Comparison of ENCODE assay signal across 14 mouse cellular contexts in the genomic region with DNA sequence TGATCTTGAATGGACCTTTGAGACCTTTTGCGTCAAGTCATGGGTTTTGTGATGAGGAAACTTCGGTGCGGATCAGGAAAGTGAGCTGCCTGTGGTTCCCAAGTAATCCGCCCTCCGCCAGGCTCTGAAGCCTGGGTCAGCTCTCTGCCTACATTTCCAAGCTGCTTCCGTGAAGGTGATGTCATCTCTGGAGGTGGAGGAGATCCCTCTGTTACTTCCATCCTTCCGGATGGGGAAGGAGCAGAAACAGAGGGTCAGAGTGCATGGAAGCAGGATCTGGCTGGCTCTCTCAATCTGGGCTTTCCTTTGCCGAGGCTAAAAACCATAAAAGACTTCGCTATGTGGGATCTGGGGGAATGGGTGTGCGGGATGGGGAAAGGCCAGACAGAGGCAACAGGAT. TPM values are rescaled to one million over a fixed set of nuclear protein-coding genes. Genes with fewer than 3 reads are reported as not detected.
DNase-seq lines count a peak whose midpoint lies in the region; ATAC-seq and TF ChIP-seq lines count a peak whose summit lies in the region.
"Had no signal": no experiment of that assay in that cellular context is flagged by ENCODE, and none has a peak within 500 bp of the region (broad histone marks: within the 10 kb centered on the region; RNA-seq: fewer than 3 reads in every experiment).

No protein-coding gene starts in this region.

- no peak for DNase-seq in embryonic facial prominence, embryonic 14.5 days (ENCODE audit: low spot score)
- DNase-seq in embryonic facial prominence, embryonic 10.5 days (ENCODE audit: low spot score): no peak
- DNase-seq in hindbrain, postnatal 0 days (ENCODE audit: low spot score): no peak
- DNase-seq in midbrain, postnatal 0 days (ENCODE audit: low spot score): no peak
- DNase-seq in midbrain, embryonic 10.5 days (ENCODE audit: low spot score): no peak
- DNase-seq in yolk sac, embryonic 10.5 days (ENCODE audit: low spot score): peak; percentile 83
- DNase-seq in left cerebral cortex, postnatal 36 days (ENCODE audit: low spot score in 2 of 2): no peak
- DNase-seq: cerebellum, postnatal 36 days; right cerebral cortex, adult 18-20 months had no signal

- no peak for TF ChIP-seq CTCF in hindbrain, postnatal 0 days (IDR thresholded peaks at IDR 0.05; ENCODE audit: low read depth)
- TF ChIP-seq CTCF in midbrain, postnatal 0 days (IDR thresholded peaks at IDR 0.05): no peak

- H3K9me3 ChIP-seq in embryonic facial prominence, embryonic 14.5 days (ENCODE audit: control insufficient read depth, low read length): no peaks in the 10 kb centered on the region
- no peaks in the 10 kb centered on the region for H3K9me3 ChIP-seq in embryonic facial prominence, embryonic 10.5 days
- no peaks in the 10 kb centered on the region for H3K9me3 ChIP-seq in hindbrain, postnatal 0 days (ENCODE audit: low read length)
- H3K9me3 ChIP-seq in hindbrain, embryonic 12.5 days (replicated peaks): no peaks in the 10 kb centered on the region
- H3K9me3 ChIP-seq in midbrain, postnatal 0 days (ENCODE audit: low read length): no peaks in the 10 kb centered on the region
- H3K9me3 ChIP-seq in midbrain, embryonic 10.5 days (replicated peaks): no peaks in the 10 kb centered on the region
- H3K9me3 ChIP-seq: limb, embryonic 12.5 days; neural tube, embryonic 12.5 days had no signal

- intact Hi-C loops in left cerebral cortex, postnatal 36 days (cut with DNase I): no loop called here

- 77% methylated on average over 10 of the region's 10 CpGs for WGBS in embryonic facial prominence, embryonic 14.5 days
- WGBS in embryonic facial prominence, embryonic 10.5 days: 86% methylated on average over 10 of the region's 10 CpGs
- 80% methylated on average over 10 of the region's 10 CpGs for WGBS in hindbrain, postnatal 0 days
- WGBS in hindbrain, embryonic 12.5 days: 83% methylated on average over 10 of the region's 10 CpGs
- 85% methylated on average over 10 of the region's 10 CpGs for WGBS in midbrain, postnatal 0 days
- WGBS in midbrain, embryonic 10.5 days: 90% methylated on average over 10 of the region's 10 CpGs

- H3K4me2 ChIP-seq in embryonic facial prominence, embryonic 14.5 days (ENCODE audit: low read depth, low read length): peak overlapping the region; percentile 88; the same call in 1 of the 2 replicates
- H3K4me2 ChIP-seq in hindbrain, postnatal 0 days (ENCODE audit: low read depth, low read length): peak overlapping the region; percentile 67
- no peak overlapping the region for H3K4me2 ChIP-seq in hindbrain, embryonic 12.5 days (replicated peaks)
- H3K4me2 ChIP-seq in midbrain, postnatal 0 days (ENCODE audit: low read depth, low read length, poor library complexity, severe bottlenecking): 0 out of 2 replicates have a peak overlapping the region, but pooled peaks have one; percentile 98
- H3K4me2 ChIP-seq: midbrain, embryonic 11.5 days; neural tube, embryonic 12.5 days had no signal

- ATAC-seq in embryonic facial prominence, embryonic 14.5 days (ENCODE audit: low read depth): no peak
- no peak for ATAC-seq in hindbrain, postnatal 0 days
- ATAC-seq in hindbrain, embryonic 12.5 days (ENCODE audit: low FRiP score): no peak
- ATAC-seq in midbrain, postnatal 0 days (ENCODE audit: low FRiP score): no peak

- no peaks in the 10 kb centered on the region for H3K27me3 ChIP-seq in embryonic facial prominence, embryonic 14.5 days (replicated peaks; ENCODE audit: control insufficient read depth, insufficient read depth, low read length)
- H3K27me3 ChIP-seq in embryonic facial prominence, embryonic 10.5 days (replicated peaks; ENCODE audit: low read depth, poor library complexity, severe bottlenecking): peaks cover 64% of the 10 kb centered on the region
- no peaks in the 10 kb centered on the region for H3K27me3 ChIP-seq in hindbrain, postnatal 0 days (ENCODE audit: insufficient read depth, low read length)
- peaks cover 31% of the 10 kb centered on the region for H3K27me3 ChIP-seq in hindbrain, embryonic 12.5 days
- H3K27me3 ChIP-seq in midbrain, postnatal 0 days (ENCODE audit: insufficient read depth, low read length): peaks cover 10% of the 10 kb centered on the region; the same call in 1 of the 2 replicates
- peaks cover 47% of the 10 kb centered on the region for H3K27me3 ChIP-seq in midbrain, embryonic 10.5 days (ENCODE audit: low read depth, poor library complexity, severe bottlenecking)

- H3K36me3 ChIP-seq in embryonic facial prominence, embryonic 14.5 days (ENCODE audit: control insufficient read depth, insufficient read depth, low read length): no peaks in the 10 kb centered on the region
- H3K36me3 ChIP-seq in embryonic facial prominence, embryonic 10.5 days (replicated peaks): no peaks in the 10 kb centered on the region
- no peaks in the 10 kb centered on the region for H3K36me3 ChIP-seq in hindbrain, postnatal 0 days (ENCODE audit: insufficient read depth, low read length)
- no peaks in the 10 kb centered on the region for H3K36me3 ChIP-seq in hindbrain, embryonic 12.5 days
- H3K36me3 ChIP-seq in midbrain, postnatal 0 days (ENCODE audit: insufficient read depth, low read length): no peaks in the 10 kb centered on the region
- no peaks in the 10 kb centered on the region for H3K36me3 ChIP-seq in midbrain, embryonic 10.5 days
- H3K36me3 ChIP-seq: limb, embryonic 12.5 days; neural tube, embryonic 12.5 days had no signal

- H3K27ac ChIP-seq in embryonic facial prominence, embryonic 14.5 days (replicated peaks; ENCODE audit: low read depth, low read length): no peak overlapping the region
- H3K27ac ChIP-seq in embryonic facial prominence, embryonic 10.5 days (replicated peaks): no peak overlapping the region
- 0 out of 2 replicates have a peak overlapping the region, but pooled peaks have one; percentile 83 for H3K27ac ChIP-seq in hindbrain, postnatal 0 days
- H3K27ac ChIP-seq in hindbrain, embryonic 12.5 days: no peak overlapping the region
- no peak overlapping the region for H3K27ac ChIP-seq in midbrain, postnatal 0 days (ENCODE audit: low read depth, low read length)
- no peak overlapping the region for H3K27ac ChIP-seq in midbrain, embryonic 10.5 days (replicated peaks)
- H3K27ac ChIP-seq: hindbrain, embryonic 14.5 days; limb, embryonic 12.5 days; neural tube, embryonic 12.5 days had no signal

- no peak overlapping the region for H3K9ac ChIP-seq in embryonic facial prominence, embryonic 14.5 days (ENCODE audit: low read depth, low read length)
- H3K9ac ChIP-seq in hindbrain, postnatal 0 days (replicated peaks; ENCODE audit: low read length): no peak overlapping the region
- no peak overlapping the region for H3K9ac ChIP-seq in hindbrain, embryonic 12.5 days
- no peak overlapping the region for H3K9ac ChIP-seq in midbrain, postnatal 0 days (replicated peaks; ENCODE audit: low read length, poor library complexity, severe bottlenecking)
- H3K9ac ChIP-seq: hindbrain, embryonic 14.5 days; limb, embryonic 12.5 days; neural tube, embryonic 12.5 days had no signal

- H3K4me3 ChIP-seq in embryonic facial prominence, embryonic 14.5 days (ENCODE audit: low read depth, low read length): no peak overlapping the region
- no peak overlapping the region for H3K4me3 ChIP-seq in embryonic facial prominence, embryonic 10.5 days
- no peak overlapping the region for H3K4me3 ChIP-seq in hindbrain, postnatal 0 days (ENCODE audit: low read length)
- no peak overlapping the region for H3K4me3 ChIP-seq in hindbrain, embryonic 12.5 days
- H3K4me3 ChIP-seq in midbrain, postnatal 0 days (ENCODE audit: low read depth, low read length): no peak overlapping the region
- H3K4me3 ChIP-seq in midbrain, embryonic 10.5 days: no peak overlapping the region
- H3K4me3 ChIP-seq: limb, embryonic 12.5 days; neural tube, embryonic 12.5 days had no signal

- peaks cover 41% of the 10 kb centered on the region for H3K4me1 ChIP-seq in embryonic facial prominence, embryonic 14.5 days (ENCODE audit: control insufficient read depth, insufficient read depth, low read length)
- H3K4me1 ChIP-seq in embryonic facial prominence, embryonic 10.5 days: peaks cover 31% of the 10 kb centered on the region
- 0 out of 2 replicates have a peak, but pooled peaks cover 2% of the 10 kb centered on the region for H3K4me1 ChIP-seq in hindbrain, postnatal 0 days (ENCODE audit: insufficient read depth, low read length)
- H3K4me1 ChIP-seq in hindbrain, embryonic 12.5 days: peaks cover 15% of the 10 kb centered on the region
- H3K4me1 ChIP-seq in midbrain, postnatal 0 days (ENCODE audit: insufficient read depth, low read length): no peaks in the 10 kb centered on the region
- peaks cover 22% of the 10 kb centered on the region for H3K4me1 ChIP-seq in midbrain, embryonic 10.5 days

RNA-seq across cellular contexts. Expression of a gene that starts 3.2 kb away (rescaled TPM):
- 241 and 245 TPM in 2 replicates for polyA plus RNA-seq in embryonic facial prominence, embryonic 14.5 days (2014; fragmentation: Nextera tagmentation; extraction: Ambion mirVana)
- 33.0 and 36.2 TPM in 2 replicates for polyA plus RNA-seq in embryonic facial prominence, embryonic 10.5 days (2016; fragmentation: Nextera tagmentation; extraction: Ambion mirVana)
- 62.5 and 80.5 TPM in 2 replicates for total RNA-seq in hindbrain, postnatal 0 days (2014; rRNA removed)
- polyA plus RNA-seq in hindbrain, postnatal 0 days (2015; fragmentation: Nextera tagmentation; extraction: Ambion mirVana): 158 and 183 TPM in 2 replicates
- 49.2 and 54.1 TPM in 2 replicates for polyA plus RNA-seq in hindbrain, embryonic 12.5 days (2016; fragmentation: Nextera tagmentation; extraction: Ambion mirVana)
- 40.3 and 49.1 TPM in 2 replicates for total RNA-seq in midbrain, postnatal 0 days (2014; rRNA removed)
- 105 and 118 TPM in 2 replicates for polyA plus RNA-seq in midbrain, postnatal 0 days (2015; fragmentation: Nextera tagmentation; extraction: Ambion mirVana)
- 32.9 and 36.3 TPM in 2 replicates for polyA plus RNA-seq in midbrain, embryonic 10.5 days (2016; fragmentation: Nextera tagmentation; extraction: Ambion mirVana)
- total RNA-seq in left cerebral cortex, postnatal 36 days (2021): 10 to 100 TPM; 42.0 to 54.3 TPM

RNA-seq across cellular contexts. Expression of a gene that starts 55.2 kb away (rescaled TPM):
- polyA plus RNA-seq in embryonic facial prominence, embryonic 14.5 days (2014; fragmentation: Nextera tagmentation; extraction: Ambion mirVana): 13.4 and 16.0 TPM in 2 replicates
- 5.5 and 8.6 TPM in 2 replicates for polyA plus RNA-seq in embryonic facial prominence, embryonic 10.5 days (2016; fragmentation: Nextera tagmentation; extraction: Ambion mirVana)
- total RNA-seq in hindbrain, postnatal 0 days (2014; rRNA removed): 29.5 and 30.0 TPM in 2 replicates
- 11.2 and 17.2 TPM in 2 replicates for polyA plus RNA-seq in hindbrain, postnatal 0 days (2015; fragmentation: Nextera tagmentation; extraction: Ambion mirVana)
- polyA plus RNA-seq in hindbrain, embryonic 12.5 days (2016; fragmentation: Nextera tagmentation; extraction: Ambion mirVana): 11.3 and 11.5 TPM in 2 replicates
- total RNA-seq in midbrain, postnatal 0 days (2014; rRNA removed): 36.2 and 36.7 TPM in 2 replicates
- 15.8 and 16.6 TPM in 2 replicates for polyA plus RNA-seq in midbrain, postnatal 0 days (2015; fragmentation: Nextera tagmentation; extraction: Ambion mirVana)
- polyA plus RNA-seq in midbrain, embryonic 10.5 days (2016; fragmentation: Nextera tagmentation; extraction: Ambion mirVana): 5.8 and 10.1 TPM in 2 replicates
- 10 to 100 TPM; 15.4 to 18.6 TPM for total RNA-seq in left cerebral cortex, postnatal 36 days (2021)
